Mouse (Mus musculus): ENCODE results near the gene Gngt2.

The Gngt2 gene

DNA sequence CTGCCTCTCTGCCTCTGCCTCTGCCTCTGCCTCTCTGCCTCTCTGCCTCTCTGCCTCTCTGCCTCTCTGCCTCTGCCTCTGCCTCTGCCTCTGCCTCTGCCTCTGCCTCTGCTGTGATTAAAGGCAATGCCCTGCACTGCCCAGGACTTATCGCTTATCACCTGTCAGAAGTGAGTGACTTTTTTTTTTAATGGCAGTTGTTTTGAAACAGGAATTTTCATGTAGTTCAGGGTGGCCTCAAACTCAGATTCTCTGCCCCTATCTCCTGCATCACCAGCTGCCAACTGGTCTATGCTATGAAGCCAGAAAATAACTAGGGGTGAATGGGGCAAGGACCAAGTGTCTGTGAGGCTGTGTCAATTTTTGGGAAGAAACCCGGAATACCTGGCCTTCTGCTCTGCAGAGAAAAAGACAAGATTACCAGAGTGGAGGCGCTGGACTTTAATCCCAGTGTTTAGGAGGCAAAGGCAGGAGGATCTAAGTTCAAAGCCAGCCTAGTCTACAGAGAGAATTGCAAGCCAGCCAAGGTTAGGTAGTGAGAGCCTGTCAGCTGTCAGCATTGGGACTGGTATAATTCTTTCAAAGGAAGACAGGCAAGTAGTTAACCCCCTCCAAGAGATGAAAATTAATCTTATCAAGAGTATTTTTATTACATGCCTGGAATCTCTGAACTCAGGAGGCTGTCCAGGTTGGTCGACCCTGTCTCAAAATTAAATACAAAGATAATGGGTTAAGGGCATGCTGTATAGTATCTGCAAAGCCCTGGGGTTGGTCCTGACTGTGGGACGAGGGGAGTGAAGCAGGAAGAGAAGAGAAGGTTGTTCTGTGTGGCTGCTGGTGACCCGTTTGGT lies 10.5 kb upstream of the Gngt2 start:
- DNase-seq (ENCODE audit: low read depth), result no peak

DNA sequence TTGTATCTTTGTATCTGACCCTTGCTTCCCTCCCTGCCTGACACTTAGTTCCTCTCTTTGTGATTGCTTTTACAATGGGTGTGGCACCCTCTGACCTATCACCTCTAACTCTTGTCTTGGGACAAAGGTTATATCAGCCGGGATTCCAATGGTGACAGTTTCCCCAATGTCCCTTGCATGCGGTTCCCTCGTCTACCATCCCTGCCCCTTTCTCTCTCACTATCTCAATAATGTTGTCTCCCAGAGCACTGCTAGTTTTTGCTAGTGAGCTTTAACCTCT lies 9.9 kb upstream of the Gngt2 start:
- DNase-seq (ENCODE audit: low read depth), result no peak

DNA sequence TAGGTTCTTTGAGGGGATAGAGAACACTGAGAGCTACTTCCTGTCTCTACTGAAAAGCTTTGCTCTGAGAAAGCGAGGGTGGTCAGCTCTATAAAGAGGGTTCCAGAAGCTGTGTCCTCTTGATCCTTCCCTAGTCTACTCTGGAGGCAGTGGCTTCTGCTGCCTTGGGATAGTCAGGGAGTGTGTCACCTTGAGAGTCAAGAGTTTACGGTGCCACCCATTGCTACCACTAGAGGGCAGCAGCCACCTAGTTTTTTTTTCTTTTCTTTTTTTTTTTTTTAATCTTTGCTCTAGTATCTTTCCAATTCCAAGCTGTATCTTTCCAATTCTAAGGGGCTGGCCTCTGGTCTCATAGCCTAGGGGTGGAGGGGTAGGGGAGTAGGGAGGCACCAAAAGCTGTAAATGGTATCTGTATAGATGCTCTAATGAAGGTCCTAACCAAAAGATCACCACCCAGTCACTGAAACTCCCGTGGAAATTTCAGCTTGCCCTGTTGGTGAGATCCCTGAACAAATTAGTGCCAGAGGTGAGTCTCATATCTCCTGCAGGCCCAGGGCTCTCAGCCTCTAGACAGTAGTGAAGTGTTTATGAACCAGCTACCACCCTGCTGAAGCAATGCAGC lies 9.4 kb upstream of the Gngt2 start:
- DNase-seq (ENCODE audit: low read depth), result no peak

DNA sequence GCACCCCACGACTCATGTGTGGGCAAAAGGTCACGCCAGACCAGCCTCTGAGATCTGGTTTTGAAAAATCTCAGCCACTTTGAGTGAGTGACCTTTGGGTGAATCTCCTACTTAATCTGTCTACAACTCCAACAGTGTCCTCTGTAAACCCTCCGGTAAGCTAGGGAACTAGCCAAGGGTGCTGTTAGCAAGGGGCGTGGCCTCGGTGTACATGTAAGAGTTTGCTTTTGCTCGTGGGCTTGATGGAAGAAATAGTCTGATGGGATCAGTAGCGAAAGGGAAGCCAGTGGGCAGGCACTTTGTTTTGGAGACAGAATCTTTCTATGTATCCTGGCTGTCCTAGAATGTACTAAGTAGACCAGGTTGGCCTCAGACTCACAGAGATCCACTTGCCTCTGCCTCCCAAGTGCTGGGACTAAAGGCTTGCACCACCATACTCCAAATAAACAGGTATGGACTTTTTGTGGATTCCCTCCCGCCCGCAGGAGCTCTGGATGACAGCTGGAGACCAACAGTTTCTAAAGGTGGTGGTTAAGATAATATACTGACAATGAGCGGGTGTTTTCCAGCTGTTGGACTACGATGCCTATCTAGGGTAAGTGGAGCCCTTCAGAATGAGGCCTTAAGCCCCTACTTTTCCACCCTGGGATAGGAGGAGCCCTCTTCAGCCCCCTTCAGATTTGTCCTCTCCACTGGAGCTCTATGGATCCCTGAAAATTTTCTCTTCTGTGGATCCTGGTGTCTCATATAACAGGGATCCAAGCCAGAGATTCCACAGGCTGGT lies 8.6 kb upstream of the Gngt2 start:
- no peak for DNase-seq (ENCODE audit: low read depth)

DNA sequence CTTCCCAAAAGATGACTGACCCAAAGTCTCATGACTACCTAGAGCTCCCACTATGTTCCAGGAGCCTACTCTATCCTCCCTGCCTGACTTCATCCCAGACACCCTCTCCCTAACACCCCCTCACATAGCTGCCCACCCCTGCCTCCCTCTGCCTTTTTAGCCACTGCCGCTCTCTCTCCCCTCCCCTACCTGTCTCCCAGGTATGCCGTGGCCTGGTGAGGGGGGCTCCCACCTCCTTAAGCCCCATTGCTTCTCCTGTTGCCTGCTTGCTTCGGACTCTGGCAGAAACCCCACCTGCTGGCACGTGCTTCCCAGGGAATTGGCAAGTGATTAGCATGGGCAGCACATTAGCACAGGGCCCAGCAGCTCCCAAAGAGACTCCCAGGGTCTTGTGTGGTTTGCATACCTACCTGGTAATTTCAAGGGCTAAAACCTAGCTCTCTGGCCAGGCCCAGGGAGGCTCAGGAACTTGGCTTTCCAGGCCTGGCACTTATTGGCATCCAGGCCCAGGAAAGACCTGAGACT lies 7.4 kb upstream of the Gngt2 start:
- DNase-seq (ENCODE audit: low read depth), result no peak

DNA sequence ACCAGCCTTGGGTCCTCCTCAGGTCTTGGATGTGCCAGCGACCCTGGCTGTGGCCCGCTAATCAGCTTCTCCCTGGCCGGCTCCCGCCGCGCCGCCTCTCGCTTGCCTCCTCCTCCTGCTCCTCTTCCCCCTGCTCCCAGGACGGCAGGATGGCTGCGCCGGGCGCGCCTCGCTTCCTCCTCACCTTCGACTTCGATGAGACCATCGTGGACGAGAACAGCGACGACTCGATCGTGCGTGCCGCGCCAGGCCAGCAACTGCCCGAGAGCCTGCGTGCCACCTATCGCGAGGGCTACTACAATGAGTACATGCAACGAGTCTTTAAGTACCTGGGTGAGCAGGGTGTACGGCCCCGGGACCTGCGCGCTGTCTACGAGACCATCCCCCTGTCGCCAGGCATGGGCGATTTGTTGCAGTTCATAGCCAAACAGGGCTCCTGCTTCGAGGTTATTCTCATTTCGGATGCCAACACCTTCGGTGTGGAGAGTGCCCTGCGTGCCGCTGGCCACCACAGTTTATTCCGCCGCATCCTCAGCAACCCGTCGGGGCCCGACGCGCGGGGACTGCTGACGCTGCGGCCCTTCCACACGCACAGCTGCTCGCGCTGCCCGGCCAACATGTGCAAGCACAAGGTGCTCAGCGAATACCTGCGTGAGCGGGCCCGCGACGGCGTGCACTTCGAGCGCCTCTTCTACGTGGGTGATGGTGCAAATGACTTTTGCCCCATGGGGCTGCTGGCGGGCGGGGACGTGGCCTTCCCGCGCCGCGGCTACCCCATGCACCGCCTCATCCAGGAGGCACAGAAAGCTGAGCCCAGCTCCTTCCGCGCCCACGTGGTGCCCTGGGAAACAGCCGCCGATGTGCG lies 6.4 kb upstream of the Gngt2 start:
- DNase-seq (ENCODE audit: low read depth), result no peak

DNA sequence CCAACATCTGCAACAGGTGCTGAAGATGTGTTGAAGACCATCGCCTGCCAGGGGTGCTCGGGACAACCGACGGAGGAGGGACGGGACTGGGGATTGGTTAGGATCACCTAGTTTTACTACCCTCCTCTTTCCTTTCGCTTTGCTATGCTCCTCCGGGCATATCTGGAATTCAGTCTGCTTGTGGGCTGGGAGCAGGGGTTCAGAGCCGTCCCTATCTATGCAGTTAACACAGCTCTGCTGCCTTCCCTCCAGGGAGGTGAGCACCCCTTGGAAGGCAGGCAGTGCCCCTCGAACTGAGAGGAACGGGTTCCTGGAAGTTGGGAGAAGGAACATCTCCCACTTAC lies 5.8 kb upstream of the Gngt2 start:
- no peak for DNase-seq (ENCODE audit: low read depth)

DNA sequence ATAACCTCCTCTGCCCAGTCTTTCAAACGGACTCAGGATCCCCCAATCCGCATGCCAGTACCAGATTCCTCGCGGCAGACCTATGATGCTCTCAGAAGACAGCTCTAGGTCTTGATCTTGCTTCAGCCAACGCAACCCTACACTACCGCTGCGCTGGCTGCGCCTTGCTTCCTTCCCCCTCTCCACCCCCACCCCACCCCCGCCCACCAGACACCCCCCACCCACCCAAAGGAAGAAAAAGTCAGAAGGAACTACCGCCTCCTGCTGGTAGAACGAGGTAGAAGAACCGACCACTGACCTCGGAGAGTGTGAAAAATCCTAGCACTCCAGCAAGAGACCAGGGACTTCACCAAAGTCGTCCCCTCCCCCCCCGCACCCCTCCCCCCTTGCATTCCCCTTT lies 5.4 kb upstream of the Gngt2 start:
- no peak for DNase-seq (ENCODE audit: low read depth)

DNA sequence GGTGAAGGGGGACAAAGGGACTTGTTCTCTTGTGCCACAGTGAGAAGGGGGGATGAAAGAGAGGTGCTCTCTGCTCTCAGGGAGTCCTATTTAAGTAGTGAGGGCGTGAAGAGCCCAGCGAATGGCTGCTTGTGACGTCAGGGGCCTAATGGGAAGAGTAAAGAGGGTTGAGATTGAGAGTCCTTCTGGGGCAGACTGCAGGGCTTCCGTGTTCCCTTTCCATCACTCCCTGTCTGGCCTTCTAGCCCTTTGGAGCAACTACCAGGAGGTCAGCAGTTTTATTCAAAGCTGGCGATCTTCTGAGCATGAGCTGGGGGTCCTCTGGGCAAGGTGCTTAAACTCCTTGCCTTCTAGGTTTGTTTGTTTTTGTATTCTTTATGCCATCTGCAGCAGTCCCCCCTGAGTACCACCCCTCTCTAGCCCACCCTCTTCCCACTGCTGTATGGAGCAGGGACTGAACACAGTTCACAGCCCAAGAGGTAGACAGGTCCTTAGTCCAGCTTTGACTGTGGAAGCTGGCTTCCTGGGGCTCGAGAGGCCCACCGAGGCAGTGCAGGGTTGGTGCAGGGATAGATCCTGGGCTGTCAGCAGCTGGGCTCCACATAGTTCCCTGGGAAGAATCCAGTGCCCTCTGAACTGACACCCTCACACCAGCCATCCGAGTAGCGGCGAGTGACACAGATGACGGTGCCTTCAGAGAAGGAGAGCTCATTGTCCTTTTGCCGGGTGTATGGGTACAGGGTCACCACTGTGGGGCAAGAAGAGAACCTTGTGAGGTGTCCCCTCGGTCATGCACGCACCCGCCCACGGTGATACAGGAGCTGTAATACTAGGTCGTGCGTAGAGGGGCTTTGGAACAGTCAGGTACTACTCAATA lies 4.6 kb upstream of the Gngt2 start:
- DNase-seq (ENCODE audit: low read depth), result no peak

DNA sequence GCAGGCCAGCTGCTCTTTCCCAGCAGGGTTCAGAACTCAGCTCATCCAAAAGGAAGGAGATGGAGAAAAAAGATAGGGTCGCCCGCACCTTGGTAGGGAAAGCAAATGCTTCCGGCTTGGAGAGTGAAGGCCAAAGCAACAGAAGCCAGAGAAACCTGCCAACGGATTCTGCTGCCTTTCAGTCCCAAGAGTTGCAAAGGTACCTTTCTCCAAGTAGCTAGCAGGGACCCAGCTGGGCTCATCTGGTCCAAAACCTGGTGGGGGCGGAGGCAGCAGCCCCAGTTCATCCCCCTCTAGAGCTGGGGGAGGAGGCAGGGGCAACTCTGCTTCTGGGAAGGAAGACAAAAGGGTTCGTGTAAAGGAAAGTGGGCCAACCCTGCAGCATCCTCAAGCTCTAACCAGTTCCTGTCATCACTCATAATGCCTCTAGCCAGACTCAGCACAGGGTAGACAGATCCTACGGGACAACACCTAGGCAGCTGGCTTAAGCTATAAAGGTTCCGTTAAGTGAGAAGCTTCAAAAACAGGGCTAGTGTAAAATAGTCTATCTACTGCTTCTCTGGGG lies 3.9 kb upstream of the Gngt2 start:
- no peak for DNase-seq (ENCODE audit: low read depth)

DNA sequence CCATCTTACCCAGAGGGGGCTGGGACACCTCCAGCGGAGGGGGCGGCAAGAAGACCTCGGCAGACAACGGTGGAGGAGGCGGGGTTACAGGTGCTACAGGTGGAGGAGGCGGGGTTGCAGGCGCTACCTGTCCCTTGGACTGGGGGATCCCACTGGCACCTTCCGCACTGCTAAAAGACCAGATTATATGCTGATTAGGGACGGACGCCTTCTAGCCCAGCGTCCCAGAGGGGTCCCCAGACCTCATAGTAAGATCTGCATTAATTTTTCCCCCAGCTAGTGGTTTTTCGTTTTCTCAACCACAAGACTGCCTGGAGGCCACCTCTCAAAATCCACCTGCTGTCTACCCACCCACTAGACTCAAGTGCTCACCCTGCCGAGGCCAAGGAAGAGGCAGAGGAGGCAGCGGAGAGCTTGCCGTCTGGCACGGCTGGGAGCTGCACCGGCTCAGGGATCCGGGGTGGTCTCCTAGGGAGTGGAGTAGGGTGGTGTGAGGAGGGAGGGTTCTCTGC lies 3.3 kb upstream of the Gngt2 start:
- DNase-seq (ENCODE audit: low read depth), result no peak

DNA sequence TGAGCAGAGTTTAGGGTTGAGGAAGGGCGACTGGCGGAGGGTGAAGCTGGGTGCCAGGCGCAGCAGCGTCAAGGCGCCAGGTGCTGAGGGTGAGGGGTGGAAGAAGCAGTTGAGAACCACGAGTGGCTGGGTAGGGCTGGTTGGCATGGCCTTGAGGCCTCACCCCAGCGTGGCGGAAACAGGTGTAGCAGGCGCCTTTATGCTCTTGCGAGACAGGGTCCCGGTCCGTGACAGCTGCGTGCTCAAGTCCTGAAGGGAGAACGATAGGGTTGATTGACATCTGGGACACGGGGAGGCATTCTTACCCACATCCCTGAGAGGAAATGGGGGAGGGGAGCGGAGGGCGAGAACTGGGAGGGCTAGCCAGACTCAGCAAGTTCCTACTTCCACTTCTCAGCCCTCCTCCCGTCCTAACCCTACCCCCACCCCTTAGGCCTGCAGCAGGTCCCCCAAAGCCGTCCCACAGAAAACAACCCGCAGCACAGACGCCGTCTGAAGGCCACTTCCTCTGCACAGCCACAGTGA lies 2.8 kb upstream of the Gngt2 start:
- DNase-seq (ENCODE audit: low read depth), result no peak

DNA sequence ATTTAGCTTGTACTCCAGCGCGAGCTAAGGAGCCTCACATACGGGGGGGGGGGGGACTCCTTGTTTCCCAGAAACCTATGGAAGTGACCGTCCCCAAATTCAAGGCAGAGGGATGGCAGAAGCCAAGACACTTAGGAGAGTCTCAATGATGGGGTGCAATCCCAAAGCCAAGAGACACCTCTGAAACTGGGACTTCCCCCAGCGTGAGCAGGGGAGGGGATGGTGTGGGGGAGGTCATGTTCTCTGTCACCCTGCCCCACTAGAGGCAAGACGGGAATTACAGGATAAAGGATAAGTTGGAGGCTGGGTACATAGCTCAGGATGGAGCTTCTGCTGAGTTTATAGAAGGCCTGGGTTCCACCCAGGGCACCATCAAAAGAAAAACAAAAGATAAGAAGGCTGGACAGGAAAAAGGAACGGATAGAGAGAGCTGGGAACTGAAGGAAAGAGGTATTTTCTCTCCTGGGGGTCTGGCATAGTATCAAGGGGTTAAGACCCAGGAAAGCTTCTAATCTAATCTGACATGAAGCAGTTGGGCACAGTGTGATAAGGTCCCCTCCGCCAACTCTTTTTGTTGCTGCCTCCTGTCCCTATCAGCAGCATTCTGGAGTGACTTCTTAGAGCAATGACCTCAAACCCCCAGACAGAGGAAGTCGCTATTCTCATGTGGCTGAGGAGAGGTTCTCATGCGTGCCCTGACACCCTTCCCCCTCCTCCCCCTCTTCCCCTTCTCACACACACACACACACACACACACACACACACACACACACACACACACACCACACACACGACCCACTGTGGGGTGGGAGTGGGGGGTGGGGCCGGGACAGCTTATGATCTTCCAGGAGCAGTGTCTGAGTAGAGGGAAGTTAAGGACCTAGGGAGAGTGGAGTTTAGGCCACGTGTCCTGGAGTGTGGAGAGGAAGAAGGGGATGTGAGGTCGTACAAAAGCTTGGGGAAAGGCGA lies 2.0 kb upstream of the Gngt2 start:
- no peak for DNase-seq (ENCODE audit: low read depth)

DNA sequence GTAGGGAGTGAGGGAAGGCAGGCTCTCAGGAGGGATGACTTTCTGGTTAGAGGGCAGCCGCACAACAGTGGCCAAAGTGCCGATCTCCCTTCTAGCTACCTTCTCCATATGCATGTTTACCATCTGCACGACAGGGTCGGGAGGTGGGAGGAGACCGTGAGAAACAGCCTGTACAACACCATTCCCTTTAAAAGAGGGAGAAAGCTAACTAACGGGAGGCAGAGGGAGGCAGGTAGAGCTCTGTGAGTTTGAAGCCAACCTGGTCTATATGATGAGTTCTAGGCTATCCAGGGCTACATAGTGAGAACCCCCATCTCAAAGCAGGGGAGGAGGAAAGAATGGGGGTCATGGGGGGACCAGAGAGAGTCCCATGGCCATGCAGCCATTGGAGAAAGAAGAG lies 1.2 kb upstream of the Gngt2 start:
- no peak for DNase-seq (ENCODE audit: low read depth)

DNA sequence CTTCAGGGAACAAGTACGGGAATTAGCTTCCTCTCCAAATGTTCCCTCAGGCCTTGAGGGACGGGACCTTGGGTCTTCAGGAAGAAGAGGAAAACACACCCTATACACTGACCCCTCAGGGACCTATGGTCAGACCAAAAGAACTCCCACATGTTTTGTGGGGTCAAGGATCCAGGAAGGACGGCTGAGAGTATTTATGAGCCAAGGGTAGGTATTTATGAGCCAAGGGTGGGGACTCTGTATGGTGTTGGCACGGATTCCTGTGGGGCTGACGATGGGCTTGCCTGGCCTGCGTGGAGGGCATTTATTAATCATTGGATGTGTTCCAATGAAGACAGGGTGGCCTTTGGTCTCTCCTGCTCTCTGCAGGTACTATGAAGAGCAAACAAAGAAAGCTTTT lies 583 bp upstream of the Gngt2 start:
- DNase-seq (ENCODE audit: low read depth), result no peak

DNA sequence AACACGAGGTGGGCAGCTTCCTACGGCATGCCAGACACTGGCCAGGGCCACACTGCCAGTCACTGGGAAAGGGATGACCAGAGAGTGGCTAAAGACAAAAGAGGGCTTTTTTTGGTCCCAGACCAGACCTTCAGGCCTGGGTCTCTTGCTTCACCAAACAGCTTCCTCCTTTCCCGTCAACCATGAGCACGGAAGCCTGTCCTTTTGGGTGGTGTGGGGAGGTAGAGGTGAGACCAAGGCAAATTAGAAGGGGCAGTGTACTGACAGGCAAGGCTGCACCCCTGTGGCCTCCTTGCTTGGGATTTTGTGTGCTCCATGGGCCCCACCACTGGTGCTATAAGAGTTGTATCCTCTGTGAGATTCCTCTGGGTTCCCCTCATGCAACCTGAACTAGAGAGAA lies 1.6 kb downstream of the Gngt2 start:
- DNase-seq (ENCODE audit: low read depth), result no peak

DNA sequence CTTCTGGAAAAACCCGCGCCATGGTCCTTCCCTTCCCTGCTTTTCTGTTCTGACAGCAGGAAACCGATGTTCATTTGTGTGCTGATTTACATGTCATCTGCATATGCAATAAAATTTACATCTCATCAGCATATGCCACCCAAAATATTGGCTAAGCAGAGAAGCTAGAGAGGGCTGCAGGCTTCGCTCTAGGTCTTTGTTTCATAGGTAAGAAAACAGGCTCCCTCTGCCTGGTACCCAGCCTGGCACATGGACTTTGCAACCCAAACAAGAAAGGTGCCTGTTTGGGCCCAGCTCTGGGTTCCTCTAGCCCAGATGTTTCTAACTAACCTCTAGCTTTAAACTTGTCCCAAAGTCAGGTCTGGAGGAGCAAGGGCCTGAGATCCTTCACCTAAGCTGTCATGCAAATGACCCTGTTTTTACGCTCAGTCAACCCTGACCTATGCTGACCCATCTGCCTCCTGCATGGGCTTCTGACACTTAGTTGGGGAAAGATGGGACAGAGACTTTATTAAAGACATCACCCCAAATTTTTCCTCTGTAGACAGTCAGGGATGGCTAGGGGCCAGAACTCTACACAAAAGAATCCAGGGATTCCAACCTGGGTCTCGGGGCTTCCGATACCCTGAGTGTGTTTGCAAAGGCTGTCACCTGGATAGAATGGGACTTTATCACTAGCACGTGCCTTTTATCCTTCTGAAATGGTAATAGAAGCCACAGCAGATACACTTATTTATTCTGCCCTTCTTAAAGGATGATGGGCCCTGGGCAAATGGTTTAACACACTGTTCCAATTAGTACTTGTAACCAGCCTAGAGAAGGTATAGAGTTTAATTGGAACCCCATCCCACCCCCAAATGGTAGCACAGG lies 2.2 kb downstream of the Gngt2 start:
- DNase-seq (ENCODE audit: low read depth), result no peak

Data from fibroblast of lung, adult 2 months (primary cell).